Mouse (Mus musculus) embryo, embryonic 11.5 days (tissue): ENCODE results near the gene Cirbp.
"Not testable (repeated sequence)": the region's sequence is repeated elsewhere in the genome, so short reads cannot be mapped to it uniquely, and the experiment has no call there.

Experiments
- DNase-seq: peaks from one replicate; pipeline ENCODE4 v3.0.0-alpha.2; 2012; ENCODE audit warnings: low read depth, low spot score

Cirbp gene

GRCm38 (mm10) chr10:80211547-80212103 is 45.8 kb downstream of the Cirbp start:
- DNase-seq = not testable (repeated sequence)

DNA sequence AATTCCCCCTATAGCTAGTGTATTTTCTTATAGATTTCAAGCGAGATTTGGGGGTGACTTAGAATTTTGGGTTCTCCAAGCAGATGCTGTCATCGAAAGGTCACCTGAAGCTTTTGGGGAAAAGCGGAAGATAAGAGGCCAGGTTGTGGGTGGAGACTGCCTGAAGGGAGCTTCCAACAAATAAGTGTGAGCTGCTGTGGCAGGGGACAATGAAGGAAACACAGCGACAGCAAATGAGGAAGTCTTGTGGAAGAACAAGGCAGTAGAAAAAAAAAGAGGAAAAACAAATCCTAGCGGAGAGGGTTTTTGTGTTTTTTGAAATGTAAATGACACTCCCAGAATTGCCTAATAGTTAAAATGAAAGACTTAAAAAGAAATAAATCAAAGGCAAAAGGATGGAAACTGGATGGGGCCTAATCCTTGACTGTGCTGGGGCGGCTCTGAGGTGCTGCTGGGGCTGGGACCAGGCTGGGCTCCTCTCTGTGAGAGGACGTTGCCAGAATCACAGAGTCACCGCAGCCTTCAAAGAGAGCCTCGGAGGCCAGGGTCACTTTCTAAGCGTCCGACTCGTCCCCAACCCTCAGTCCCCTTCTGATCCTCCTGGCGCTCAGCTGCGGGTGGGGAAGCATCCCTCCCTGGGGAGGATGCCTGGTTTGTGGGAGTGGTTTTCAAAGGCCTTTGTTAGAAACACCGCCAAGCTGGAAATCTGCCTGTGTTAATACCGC is 49.4 kb downstream of the Cirbp start:
- DNase-seq = no peak

DNA sequence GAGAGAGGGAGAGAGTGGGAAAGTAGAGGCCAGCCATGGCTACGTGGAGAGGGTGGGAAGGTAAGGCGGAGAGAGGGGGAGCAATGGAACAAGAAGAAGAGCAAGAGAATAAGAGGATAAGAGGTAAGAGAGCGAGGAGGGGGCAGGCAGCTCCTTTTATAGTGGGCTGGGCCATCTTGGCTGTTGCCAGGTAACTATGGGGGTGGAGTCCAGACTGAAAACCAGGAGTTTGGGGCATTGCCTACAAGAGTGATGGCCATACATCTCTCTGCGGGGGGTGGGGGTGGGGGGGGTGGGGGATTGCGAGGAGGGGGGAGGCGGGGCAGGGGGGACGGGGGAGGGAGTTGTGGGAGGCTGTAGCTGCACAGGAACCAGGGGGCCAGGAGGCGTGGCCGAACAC is 54.9 kb downstream of the Cirbp start:
- no peak for DNase-seq
